Mouse (Mus musculus) embryonic facial prominence, embryonic 15.5 days (tissue): ENCODE measurements around the gene Fjx1. TPM values are rescaled to one million over a fixed set of nuclear protein-coding genes. Genes with fewer than 3 reads are reported as not detected.

ENCODE experiments used
- ATAC-seq: fragments of 200-750 bp; cut with Nextera tagmentation; 2 replicates; pipeline ENCODE4 v1.8.0; 2017; ENCODE audit warnings: low read depth, moderate TSS enrichment; ENCODE audit not compliant: insufficient number of reproducible peaks, low FRiP score, low TSS enrichment
- H3K27ac ChIP-seq: fragments of 300-500 bp; sonication (generic); replicated peaks from 2 replicates; pipeline ENCODE4 v1.5.1; 2015; ENCODE audit warnings: mild to moderate bottlenecking, inconsistent platforms
- H3K27me3 ChIP-seq: fragments of 300-500 bp; sonication (generic); 2 replicates; pipeline ENCODE4 v1.6.1; 2015; ENCODE audit warnings: inconsistent platforms
- H3K36me3 ChIP-seq: fragments of 300-500 bp; sonication (generic); 2 replicates; pipeline ENCODE4 v1.6.1; 2015; ENCODE audit warnings: mild to moderate bottlenecking, inconsistent platforms
- H3K4me1 ChIP-seq: fragments of 300-500 bp; sonication (generic); 2 replicates; pipeline ENCODE4 v1.6.1; 2015; ENCODE audit warnings: inconsistent platforms
- H3K4me2 ChIP-seq: fragments of 300-500 bp; sonication (generic); replicated peaks from 2 replicates; pipeline ENCODE4 v1.6.1; 2015; ENCODE audit warnings: mild to moderate bottlenecking, inconsistent platforms
- H3K4me3 ChIP-seq: fragments of 300-500 bp; sonication (generic); replicated peaks from 2 replicates; pipeline ENCODE4 v1.5.1; 2015; ENCODE audit warnings: mild to moderate bottlenecking, inconsistent platforms
- H3K9ac ChIP-seq: fragments of 300-500 bp; sonication (generic); 2 replicates; pipeline ENCODE4 v1.6.1; 2015; ENCODE audit warnings: inconsistent platforms
- H3K9me3 ChIP-seq: fragments of 300-500 bp; sonication (generic); replicated peaks from 2 replicates; pipeline ENCODE4 v1.6.1; 2016; ENCODE audit warnings: inconsistent platforms
- WGBS: fragments of 180-500 bp; shearing (Covaris S2); methylation state at CpG from one replicate; pipeline ENCODE4 v1.1.7; 2015; 5-methylcytosine and 5-hydroxymethylcytosine counted together
- polyA plus RNA-seq: library from polyadenylated mRNA; unstranded; fragments of >200 nt; fragmentation: Nextera tagmentation; extraction: Ambion mirVana; gene quantifications from 2 replicates; pipeline ENCODE4 v1.2.1, GENCODE M21; 2015

The Fjx1 gene
- polyA plus RNA-seq, 1 experiment from 2014 or later = 15.9 TPM

DNA sequence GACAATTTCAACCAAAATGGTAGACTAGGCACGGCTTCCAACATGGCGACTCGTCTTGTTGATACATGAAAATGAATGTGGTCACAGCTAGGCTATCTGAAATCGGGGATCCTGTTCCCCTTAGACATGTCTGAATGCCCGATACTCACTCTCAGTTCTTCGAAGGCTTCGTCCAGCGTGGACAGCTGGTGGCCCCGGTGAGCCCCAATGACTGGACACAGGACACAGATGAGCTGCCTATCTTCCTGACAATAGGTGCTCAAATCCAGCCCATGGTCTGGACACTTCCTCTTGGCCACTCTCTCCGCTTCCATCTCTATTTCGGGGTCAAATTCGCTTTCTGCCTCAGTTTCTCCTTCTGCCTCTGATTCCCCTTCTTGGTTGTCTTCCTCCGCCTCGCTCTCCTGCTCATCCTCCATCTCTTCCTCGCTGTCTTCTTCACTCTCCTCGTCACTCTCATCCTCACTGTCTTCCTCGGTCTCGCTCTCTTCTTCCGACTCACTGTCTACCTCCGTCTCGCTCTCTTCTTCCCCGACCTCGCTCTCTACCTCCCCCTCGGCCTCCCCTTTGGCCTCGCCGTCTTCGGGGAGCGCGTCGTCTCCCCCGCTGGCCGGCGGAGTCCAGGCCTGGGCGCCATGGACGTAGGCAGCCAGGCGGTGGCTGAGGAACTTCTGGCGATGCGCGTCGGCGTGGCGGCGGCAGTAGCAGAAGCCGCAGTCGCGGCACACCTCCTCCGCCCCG is 52.3 kb downstream of the Fjx1 start:
- no peaks in the 10 kb centered on the region for H3K36me3 ChIP-seq
- H3K9me3 ChIP-seq = no peaks in the 10 kb centered on the region
- H3K9ac ChIP-seq = peak overlapping the region; percentile 81
- H3K4me3 ChIP-seq = peak overlapping the region; percentile 72
- ATAC-seq = no peak
- H3K4me1 ChIP-seq = peaks cover 13% of the 10 kb centered on the region
- WGBS = 36% methylated on average over 48 of the region's 48 CpGs
- H3K4me2 ChIP-seq = peak overlapping the region; percentile 82
- peak overlapping the region; percentile 96 for H3K27ac ChIP-seq
- no peaks in the 10 kb centered on the region for H3K27me3 ChIP-seq

Other genes starting within 250 kb of the Fjx1 start
- gene Trim44, start 44.7 kb downstream of the Fjx1 start, polyA plus RNA-seq = 31.6 TPM in 2 replicates
- gene Pamr1, start 97.5 kb upstream of the Fjx1 start, polyA plus RNA-seq = 18.8 and 19.1 TPM in 2 replicates
- gene Slc1a2, start 206.2 kb upstream of the Fjx1 start, polyA plus RNA-seq = 0.38 and 0.72 TPM in 2 replicates